Mouse (Mus musculus): ENCODE measurements around the gene Gsta2. TPM values are rescaled to one million over a fixed set of nuclear protein-coding genes. Genes with fewer than 3 reads are reported as not detected.

The Gsta2 gene
- polyA plus RNA-seq (2015; fragmentation: Nextera tagmentation; extraction: Ambion mirVana), result 15.4 and 16.8 TPM in 2 replicates

GRCm38 (mm10) chr9:78355611-78356010 lies at the start of gene Gsta2:
Gene Gsta2 (minus strand): TSS chr9:78355788.
- H3K9ac ChIP-seq, result no peak within 1 kb of the TSS
- no peaks in the 10 kb centered on the region for H3K36me3 ChIP-seq
- no peak within 1 kb of the TSS for H3K27ac ChIP-seq
- H3K4me3 ChIP-seq, result no peak within 1 kb of the TSS
- ATAC-seq (ENCODE audit: insufficient number of reproducible peaks, low FRiP score, low TSS enrichment, low read depth), result no peak
- H3K4me2 ChIP-seq, result no peak within 1 kb of the TSS
- H3K9me3 ChIP-seq, result no peaks in the 10 kb centered on the region
- no peaks in the 10 kb centered on the region for H3K27me3 ChIP-seq
- WGBS, result 86% methylated on average over 8 of the region's 8 CpGs
- no peaks in the 10 kb centered on the region for H3K4me1 ChIP-seq

- H3K9ac ChIP-seq, result no peak overlapping the region
- H3K4me3 ChIP-seq, result no peak overlapping the region
- no peaks in the 10 kb centered on the region for H3K4me1 ChIP-seq
- no peak overlapping the region for H3K4me2 ChIP-seq
- ATAC-seq (ENCODE audit: insufficient number of reproducible peaks, low FRiP score, low TSS enrichment, low read depth), result no peak
- peaks cover 14% of the 10 kb centered on the region for H3K27me3 ChIP-seq
- no peaks in the 10 kb centered on the region for H3K9me3 ChIP-seq
- WGBS, result 88% methylated on average over 7 of the region's 7 CpGs
- no peak overlapping the region for H3K27ac ChIP-seq
- no peaks in the 10 kb centered on the region for H3K36me3 ChIP-seq
These were observed 46.0 kb upstream of the Gsta2 start for GRCm38 (mm10) chr9:78401596-78401995.

DNA sequence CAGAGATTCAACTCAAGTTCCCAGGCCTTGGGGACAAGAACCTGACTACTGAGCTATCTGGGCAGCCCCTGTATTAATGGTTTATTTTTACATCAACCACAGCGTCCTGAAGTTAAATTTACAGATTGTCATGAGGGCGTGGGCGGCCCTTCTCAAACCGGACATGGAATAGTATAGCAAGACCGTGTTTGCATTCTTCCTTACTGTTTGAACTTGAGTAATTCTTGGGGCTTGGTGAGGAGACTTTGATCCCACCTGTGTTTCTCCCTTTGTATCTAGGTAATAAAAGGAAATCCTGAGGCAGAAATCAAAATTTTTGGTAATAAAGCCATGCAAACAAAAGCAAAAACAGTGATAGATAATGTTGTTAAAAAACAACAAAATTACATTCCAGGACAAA lies 45.0 kb upstream of the Gsta2 start:
- 78% methylated on average over 5 of the region's 5 CpGs for WGBS
- no peaks in the 10 kb centered on the region for H3K36me3 ChIP-seq
- H3K9me3 ChIP-seq, result no peaks in the 10 kb centered on the region
- H3K4me3 ChIP-seq, result no peak overlapping the region
- H3K27me3 ChIP-seq, result peaks cover 24% of the 10 kb centered on the region
- peaks cover 7% of the 10 kb centered on the region for H3K4me1 ChIP-seq
- H3K27ac ChIP-seq, result no peak overlapping the region
- ATAC-seq (ENCODE audit: insufficient number of reproducible peaks, low FRiP score, low TSS enrichment, low read depth), result no peak
- no peak overlapping the region for H3K9ac ChIP-seq
- H3K4me2 ChIP-seq, result no peak overlapping the region

DNA sequence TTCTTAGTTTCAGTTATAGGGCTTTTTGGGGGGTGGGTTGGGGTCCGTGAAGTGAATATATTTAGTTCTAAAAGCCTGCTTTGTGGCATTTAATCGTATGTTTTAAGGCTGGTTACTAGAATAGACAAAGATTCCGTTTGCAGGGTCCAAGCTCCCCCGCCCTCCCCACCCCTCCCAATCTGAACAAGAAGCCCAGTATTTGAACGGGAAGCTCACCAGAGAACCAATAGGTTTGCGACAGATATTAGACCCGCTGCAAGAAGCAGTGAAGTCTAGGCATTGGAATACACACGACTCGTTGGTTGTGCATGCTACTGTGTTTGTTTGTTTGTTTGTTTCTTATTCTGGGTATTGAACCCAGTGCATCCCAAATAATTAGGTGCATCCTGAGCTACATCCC lies 40.9 kb upstream of the Gsta2 start:
- no peak for ATAC-seq (ENCODE audit: insufficient number of reproducible peaks, low FRiP score, low TSS enrichment, low read depth)
- Histone ChIP-seq H3K27me3 (peaks cover 59% of the 10 kb centered on the region), H3K27ac (no peak overlapping the region), H3K9ac (no peak overlapping the region), H3K9me3 (no peaks in the 10 kb centered on the region), H3K36me3 (no peaks in the 10 kb centered on the region), H3K4me2 (peak overlapping the region; percentile 78; the same call in 1 of the 2 replicates), H3K4me3 (peak overlapping the region; percentile 46), H3K4me1 (peaks cover 9% of the 10 kb centered on the region)
- 51% methylated on average over 9 of the region's 9 CpGs for WGBS

DNA sequence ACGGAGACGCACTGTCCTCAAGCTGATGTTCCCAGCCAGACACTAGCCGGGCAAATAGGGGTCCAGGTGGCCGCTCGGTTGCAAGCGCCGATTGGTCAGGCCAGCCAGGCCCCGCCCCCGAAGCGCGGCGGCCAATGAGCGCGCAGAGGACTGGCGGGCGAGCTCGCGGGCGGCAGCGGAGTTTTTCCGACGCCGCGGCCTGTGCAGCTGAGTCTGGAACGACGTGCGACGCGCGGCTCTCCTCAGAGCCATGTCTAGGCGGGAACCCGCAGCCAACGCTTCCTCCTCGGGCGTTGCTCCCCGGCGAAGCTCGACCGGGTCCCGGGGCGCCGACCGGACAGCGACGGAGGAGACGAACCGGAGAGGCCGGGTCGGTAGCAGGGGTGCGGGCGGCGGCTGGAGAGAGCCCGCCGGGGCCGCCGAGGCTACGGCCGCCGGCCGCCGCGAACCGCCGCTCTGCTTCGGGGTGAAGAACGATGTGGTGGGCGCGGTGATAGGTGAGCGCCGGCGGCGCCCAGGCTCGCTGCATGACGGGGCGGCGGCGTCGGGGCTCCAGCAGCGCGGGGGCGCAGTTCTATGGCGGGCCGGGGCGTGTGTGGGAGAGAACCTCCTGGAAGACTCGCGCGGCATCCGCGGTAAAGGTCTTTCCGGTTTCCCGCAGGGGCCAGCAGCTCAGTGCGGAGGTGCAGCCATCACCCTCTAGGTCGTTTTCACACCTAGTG lies 40.2 kb upstream of the Gsta2 start, which contains the start of gene Ddx43:
TSS of gene Ddx43 (plus strand) at position 148 of the 722 bp plus-strand sequence.
- Histone ChIP-seq H3K4me1 (peaks cover 9% of the 10 kb centered on the region), H3K36me3 (no peaks in the 10 kb centered on the region), H3K27ac (no peak within 1 kb of the TSS), H3K4me2 (peak within 1 kb of the TSS; percentile 78), H3K4me3 (peak within 1 kb of the TSS; percentile 46), H3K9me3 (no peaks in the 10 kb centered on the region), H3K9ac (peak within 1 kb of the TSS; percentile 33; the same call in 1 of the 2 replicates), H3K27me3 (peaks cover 59% of the 10 kb centered on the region)
- ATAC-seq (ENCODE audit: insufficient number of reproducible peaks, low FRiP score, low TSS enrichment, low read depth), result 0 out of 2 replicates have a peak, but pooled peaks have one; percentile 44
- WGBS, result 3% methylated on average over 89 of the region's 93 CpGs

DNA sequence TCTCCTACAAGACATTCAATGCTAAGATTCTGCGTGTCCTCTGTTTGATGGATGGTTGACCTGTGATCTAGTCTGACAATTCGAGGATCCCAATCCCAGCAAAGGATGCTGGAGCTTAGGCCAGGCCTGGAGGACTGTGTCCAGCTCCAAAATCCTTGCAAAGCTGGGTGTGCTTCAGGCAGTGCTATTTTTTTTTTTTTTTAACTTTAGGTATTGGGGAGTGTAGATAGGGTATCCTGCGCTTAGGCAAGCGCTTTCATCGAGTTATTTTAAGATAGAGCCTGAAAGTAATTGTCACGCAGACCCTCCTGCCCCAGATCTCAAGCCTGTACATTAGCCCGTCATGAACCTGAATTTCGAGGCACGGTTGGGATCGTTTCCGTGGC lies 39.6 kb upstream of the Gsta2 start:
- peaks cover 9% of the 10 kb centered on the region for H3K4me1 ChIP-seq
- WGBS, result 35% methylated on average over 11 of the region's 11 CpGs
- H3K27ac ChIP-seq, result no peak overlapping the region
- no peaks in the 10 kb centered on the region for H3K36me3 ChIP-seq
- no peaks in the 10 kb centered on the region for H3K9me3 ChIP-seq
- ATAC-seq (ENCODE audit: insufficient number of reproducible peaks, low FRiP score, low TSS enrichment, low read depth), result no peak
- H3K4me3 ChIP-seq, result peak overlapping the region; percentile 46
- H3K9ac ChIP-seq, result no peak overlapping the region
- H3K27me3 ChIP-seq, result peaks cover 59% of the 10 kb centered on the region
- H3K4me2 ChIP-seq, result peak overlapping the region; percentile 78

- ATAC-seq (ENCODE audit: insufficient number of reproducible peaks, low FRiP score, low TSS enrichment, low read depth), result no peak
- no peak overlapping the region for H3K4me3 ChIP-seq
- H3K27ac ChIP-seq, result no peak overlapping the region
- no peaks in the 10 kb centered on the region for H3K9me3 ChIP-seq
- peaks cover 59% of the 10 kb centered on the region for H3K27me3 ChIP-seq
- no peak overlapping the region for H3K9ac ChIP-seq
- 59% methylated on average over 7 of the region's 7 CpGs for WGBS
- H3K4me2 ChIP-seq, result no peak overlapping the region
- no peaks in the 10 kb centered on the region for H3K36me3 ChIP-seq
- peaks cover 9% of the 10 kb centered on the region for H3K4me1 ChIP-seq
These were observed 39.0 kb upstream of the Gsta2 start for GRCm38 (mm10) chr9:78394602-78395001.

DNA sequence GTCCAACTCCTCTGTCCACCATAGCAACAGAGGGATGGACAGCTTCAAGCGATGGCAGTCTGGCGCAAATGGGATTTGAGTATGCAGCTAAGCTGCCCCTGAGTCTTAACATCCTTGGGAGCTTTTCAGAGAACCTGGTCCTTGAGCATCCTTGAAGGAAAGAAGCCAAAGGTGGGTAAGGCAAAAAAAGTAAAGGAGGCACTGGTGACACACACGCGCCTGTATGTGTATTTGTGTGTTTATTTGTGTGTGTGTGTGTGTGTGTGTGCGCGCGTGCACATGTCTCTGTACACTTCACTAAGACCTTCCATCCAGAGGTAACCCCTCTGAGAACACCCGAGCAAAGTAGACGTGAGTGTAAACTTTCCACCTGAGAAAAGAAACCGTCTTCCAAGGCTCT lies 38.2 kb upstream of the Gsta2 start:
- no peak for ATAC-seq (ENCODE audit: insufficient number of reproducible peaks, low FRiP score, low TSS enrichment, low read depth)
- Histone ChIP-seq H3K27me3 (peaks cover 59% of the 10 kb centered on the region), H3K4me1 (peaks cover 9% of the 10 kb centered on the region), H3K36me3 (no peaks in the 10 kb centered on the region), H3K27ac (no peak overlapping the region), H3K9ac (no peak overlapping the region), H3K4me3 (no peak overlapping the region), H3K4me2 (no peak overlapping the region), H3K9me3 (no peaks in the 10 kb centered on the region)
- 84% methylated on average over 10 of the region's 10 CpGs for WGBS

DNA sequence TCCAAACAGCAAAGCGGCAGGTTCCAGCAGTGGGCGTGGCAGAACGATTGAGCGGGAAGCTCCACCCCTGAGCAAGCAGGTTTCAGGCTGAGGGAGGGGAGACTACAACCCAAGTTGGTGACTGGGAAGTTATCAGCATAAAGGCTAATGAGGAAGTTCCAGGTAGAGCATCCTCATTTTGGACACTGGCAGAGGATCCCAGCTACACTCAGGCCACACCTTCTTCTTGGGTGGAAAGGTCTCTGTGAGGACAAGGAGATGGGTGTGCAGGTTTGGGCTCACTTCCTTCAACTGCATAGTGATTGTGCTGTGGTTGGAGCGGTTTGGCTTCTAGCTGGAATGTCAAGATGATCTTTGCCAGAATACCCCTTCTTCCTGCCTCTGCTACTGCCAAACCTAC lies 34.4 kb upstream of the Gsta2 start:
- Histone ChIP-seq H3K4me1 (no peaks in the 10 kb centered on the region), H3K36me3 (no peaks in the 10 kb centered on the region), H3K9ac (no peak overlapping the region), H3K4me2 (no peak overlapping the region), H3K27me3 (peaks cover 29% of the 10 kb centered on the region), H3K9me3 (no peaks in the 10 kb centered on the region), H3K4me3 (no peak overlapping the region), H3K27ac (no peak overlapping the region)
- 38% methylated on average over 5 of the region's 5 CpGs for WGBS
- no peak for ATAC-seq (ENCODE audit: insufficient number of reproducible peaks, low FRiP score, low TSS enrichment, low read depth)

DNA sequence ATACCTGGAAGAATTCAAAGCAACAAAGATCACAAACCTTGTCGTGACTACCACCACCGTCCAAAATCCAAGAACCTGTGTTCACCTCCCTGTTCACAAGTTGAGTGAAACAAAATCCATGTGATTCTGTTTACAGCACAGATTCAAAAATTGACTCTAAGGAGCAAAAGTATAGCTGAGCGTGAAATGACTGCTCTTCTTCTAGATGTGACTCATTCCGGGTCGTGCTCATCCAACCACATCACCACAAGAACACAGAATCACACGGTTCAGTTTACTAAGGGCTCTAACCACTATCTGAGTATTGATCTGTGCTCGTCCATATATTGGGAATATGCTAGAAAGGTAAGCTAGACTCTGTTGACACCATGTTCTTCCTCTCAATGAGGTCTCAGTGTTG lies 31.4 kb upstream of the Gsta2 start:
- 86% methylated on average over 7 of the region's 7 CpGs for WGBS
- H3K27ac ChIP-seq, result no peak overlapping the region
- no peak overlapping the region for H3K9ac ChIP-seq
- no peaks in the 10 kb centered on the region for H3K36me3 ChIP-seq
- H3K9me3 ChIP-seq, result no peaks in the 10 kb centered on the region
- no peak overlapping the region for H3K4me3 ChIP-seq
- no peak for ATAC-seq (ENCODE audit: insufficient number of reproducible peaks, low FRiP score, low TSS enrichment, low read depth)
- no peak overlapping the region for H3K4me2 ChIP-seq
- peaks cover under 1% of the 10 kb centered on the region; the same call in 1 of the 2 replicates for H3K27me3 ChIP-seq
- H3K4me1 ChIP-seq, result no peaks in the 10 kb centered on the region

- Histone ChIP-seq H3K9me3 (no peaks in the 10 kb centered on the region), H3K4me1 (no peaks in the 10 kb centered on the region), H3K27ac (no peak overlapping the region), H3K9ac (no peak overlapping the region), H3K4me3 (no peak overlapping the region), H3K4me2 (no peak overlapping the region), H3K36me3 (no peaks in the 10 kb centered on the region), H3K27me3 (no peaks in the 10 kb centered on the region; the same call in 1 of the 2 replicates)
- 53% methylated on average over 3 of the region's 3 CpGs for WGBS
- ATAC-seq (ENCODE audit: insufficient number of reproducible peaks, low FRiP score, low TSS enrichment, low read depth), result no peak
These were observed 30.3 kb upstream of the Gsta2 start for GRCm38 (mm10) chr9:78385893-78386292.

DNA sequence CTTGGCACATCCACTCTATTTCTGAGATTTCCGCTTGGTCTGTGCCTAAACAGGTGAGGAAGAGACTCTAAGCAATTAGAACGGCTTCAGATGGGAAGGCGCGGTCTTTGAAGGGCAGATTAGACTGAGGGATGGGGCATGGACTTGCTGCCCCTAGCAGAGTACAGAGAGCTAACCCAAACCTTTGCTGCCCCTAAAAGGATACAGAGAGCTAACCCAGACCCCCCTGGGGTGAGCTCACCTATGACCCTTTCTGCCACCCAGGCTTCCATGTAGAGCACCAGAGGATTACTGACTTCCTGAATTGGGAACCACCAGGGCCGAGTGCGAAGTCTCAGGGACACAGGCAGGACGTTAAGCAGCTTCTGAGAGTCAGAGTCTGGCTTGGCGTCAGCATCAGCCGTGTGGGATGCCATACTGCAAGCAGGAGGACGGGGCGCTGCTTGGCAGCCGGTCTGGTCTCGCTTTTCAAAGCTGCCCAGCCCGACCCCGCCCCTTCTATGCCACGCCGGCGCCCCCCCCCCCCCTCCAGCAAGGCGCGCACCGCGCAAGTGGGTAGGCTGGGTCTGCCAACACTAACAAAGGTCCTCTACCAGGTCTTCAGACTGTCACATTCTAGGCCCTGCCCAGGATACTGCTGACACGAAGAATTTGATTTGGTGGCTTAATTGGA lies 22.7 kb upstream of the Gsta2 start, which contains the start of gene Ooep:
TSS of gene Ooep (minus strand) at position 613 of the 673 bp plus-strand sequence.
- Histone ChIP-seq H3K9ac (no peak within 1 kb of the TSS), H3K27ac (no peak within 1 kb of the TSS), H3K4me2 (peak within 1 kb of the TSS; percentile 51), H3K4me1 (peaks cover 8% of the 10 kb centered on the region), H3K36me3 (no peaks in the 10 kb centered on the region), H3K4me3 (peak within 1 kb of the TSS; percentile 31), H3K27me3 (no peaks in the 10 kb centered on the region), H3K9me3 (no peaks in the 10 kb centered on the region)
- 6% methylated on average over 23 of the region's 23 CpGs for WGBS
- peak; percentile 77 for ATAC-seq (ENCODE audit: insufficient number of reproducible peaks, low FRiP score, low TSS enrichment, low read depth)
